Mouse (Mus musculus) layer of hippocampus, postnatal 36 days (tissue): ENCODE data around the gene Fbxo8. TPM values are rescaled to one million over a fixed set of nuclear protein-coding genes. Genes with fewer than 3 reads are reported as not detected.

Source experiments
- DNase-seq, 2 experiments: peaks; one replicate each; pipeline ENCODE4 v3.0.0; 2022
- total RNA-seq, 2 experiments: library from RNA; stranded (reverse); gene quantifications; 2 replicates each; pipeline ENCODE4 v1.2.3; 2021

Gene Fbxo8
- 10 to 100 TPM; 29.2 to 29.7 TPM for total RNA-seq

DNA sequence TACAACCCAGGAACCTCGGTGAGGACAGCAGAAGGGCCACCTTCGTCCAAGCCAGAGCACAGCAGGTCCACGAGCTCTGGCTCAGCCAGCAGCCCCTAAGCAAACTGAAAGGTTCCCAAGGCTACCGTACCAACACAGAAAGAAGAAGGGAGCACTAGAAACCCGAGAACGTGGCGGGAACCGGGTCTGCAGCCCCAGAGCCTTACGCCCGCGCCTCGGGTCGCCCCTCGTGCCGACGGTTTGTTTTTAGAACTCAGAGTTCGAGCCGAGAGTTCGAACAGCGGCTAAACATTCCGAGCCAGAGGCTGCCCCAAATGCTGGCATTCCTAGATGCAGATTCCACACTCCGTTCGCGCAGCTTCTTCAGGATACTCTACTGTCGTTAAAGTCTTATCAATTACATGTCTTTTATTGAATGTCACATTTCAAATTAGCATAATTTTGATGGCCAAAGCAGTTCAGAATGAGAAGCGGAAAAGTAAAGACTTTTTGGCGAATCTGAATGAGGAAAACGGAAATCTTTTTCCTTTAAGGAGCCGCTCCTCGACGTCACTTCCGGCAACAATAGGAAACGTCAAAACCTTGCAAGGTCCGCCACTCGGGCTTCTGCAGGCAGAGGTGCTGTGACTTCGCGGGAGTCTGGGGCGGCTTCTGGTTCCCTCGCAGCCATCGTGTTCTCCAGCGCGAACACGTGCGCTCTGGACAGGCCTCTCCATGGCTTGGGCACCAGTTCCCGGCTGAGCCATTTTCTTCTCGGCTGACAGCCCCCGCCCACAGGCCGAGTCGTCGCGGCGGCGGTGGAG lies at the start of gene Fbxo8, which contains the start of gene Cep44:
Fbxo8 (plus strand) TSS at position 533 of the 803 bp plus-strand sequence.
Cep44 (minus strand) TSS at position 490 of the 803 bp plus-strand sequence.
- DNase-seq: peak; percentile 80

GRCm38 (mm10) chr8:56501911-56502310 lies 49.0 kb upstream of the Fbxo8 start:
- DNase-seq: no peak

GRCm38 (mm10) chr8:56508318-56508951 lies 42.5 kb upstream of the Fbxo8 start:
- no peak for DNase-seq

DNA sequence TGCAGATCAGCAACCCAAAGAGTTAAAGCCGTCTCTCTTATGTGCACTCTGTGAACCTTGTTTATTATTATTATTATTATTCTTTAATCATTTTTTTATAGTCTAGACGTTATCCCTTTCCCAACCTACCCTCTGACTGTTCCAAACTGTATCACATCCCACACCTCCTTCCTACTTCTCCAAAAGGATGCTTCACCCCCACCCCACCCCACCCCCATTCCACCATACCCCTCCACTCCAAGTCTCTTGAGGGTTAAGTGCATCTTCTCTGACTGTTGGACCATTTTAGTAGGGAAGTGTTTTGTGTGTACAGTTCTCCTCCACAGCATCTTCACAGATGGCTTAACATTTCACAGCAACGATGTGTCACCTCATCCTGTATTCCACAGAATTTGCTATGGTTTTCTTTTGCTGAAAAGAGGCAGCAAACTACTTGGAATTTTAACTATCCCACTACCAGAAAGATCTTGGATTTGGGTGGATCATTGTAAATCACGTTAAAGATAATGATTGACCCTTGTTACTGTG lies 41.9 kb upstream of the Fbxo8 start:
- no peak for DNase-seq

DNA sequence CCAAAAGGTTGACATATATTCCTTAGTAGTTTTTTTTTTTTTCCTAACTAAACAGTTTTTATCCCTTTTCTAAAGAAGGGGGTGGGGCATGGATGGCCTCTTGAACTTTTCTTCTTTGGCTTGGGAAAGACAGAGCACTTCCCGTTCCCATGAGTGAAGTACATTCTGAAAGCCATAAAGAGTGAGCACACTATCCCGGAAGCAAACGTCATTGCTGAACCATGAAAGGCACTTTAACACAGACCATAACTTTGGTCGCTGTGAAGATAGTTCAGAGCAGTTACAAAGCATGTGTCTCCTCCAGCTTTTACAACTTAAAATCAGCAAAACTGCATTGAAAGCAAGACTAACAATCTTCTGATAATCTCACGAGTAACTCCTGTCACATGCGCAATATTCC lies 32.0 kb upstream of the Fbxo8 start:
- no peak for DNase-seq

- DNase-seq: no peak
Observed at GRCm38 (mm10) chr8:56520249-56520648, 30.6 kb upstream of the Fbxo8 start.

- DNase-seq: no peak
Observed at GRCm38 (mm10) chr8:56521051-56521450, 29.8 kb upstream of the Fbxo8 start.

- no peak for DNase-seq
Observed at GRCm38 (mm10) chr8:56528869-56529268, 22.0 kb upstream of the Fbxo8 start.

GRCm38 (mm10) chr8:56530359-56530758 lies 20.5 kb upstream of the Fbxo8 start:
- DNase-seq: peak; percentile 32 to 43

- no peak for DNase-seq
Observed at GRCm38 (mm10) chr8:56540706-56541105, 10.2 kb upstream of the Fbxo8 start.

DNA sequence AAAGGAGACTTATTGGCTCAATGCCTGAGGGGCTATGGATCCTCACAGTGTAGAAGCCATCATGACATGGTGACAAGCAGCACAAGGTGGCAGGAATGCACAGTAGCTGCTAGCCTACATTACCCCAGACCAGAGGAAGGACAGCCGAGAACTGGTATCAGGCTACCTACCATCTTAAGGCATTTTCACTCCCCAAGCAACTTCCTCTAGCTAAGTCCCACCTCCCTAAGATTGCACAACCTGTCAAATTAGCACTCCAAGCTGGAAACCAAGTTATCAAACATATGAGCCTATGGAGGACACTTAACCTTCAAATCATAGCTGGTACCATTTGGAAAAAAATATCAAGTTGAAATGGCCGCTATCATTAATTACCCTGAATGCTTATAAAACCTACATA lies 3.0 kb upstream of the Fbxo8 start:
- no peak for DNase-seq

GRCm38 (mm10) chr8:56551361-56551852 lies 517 bp downstream of the Fbxo8 start:
- peak; percentile 84 to 85 for DNase-seq

DNA sequence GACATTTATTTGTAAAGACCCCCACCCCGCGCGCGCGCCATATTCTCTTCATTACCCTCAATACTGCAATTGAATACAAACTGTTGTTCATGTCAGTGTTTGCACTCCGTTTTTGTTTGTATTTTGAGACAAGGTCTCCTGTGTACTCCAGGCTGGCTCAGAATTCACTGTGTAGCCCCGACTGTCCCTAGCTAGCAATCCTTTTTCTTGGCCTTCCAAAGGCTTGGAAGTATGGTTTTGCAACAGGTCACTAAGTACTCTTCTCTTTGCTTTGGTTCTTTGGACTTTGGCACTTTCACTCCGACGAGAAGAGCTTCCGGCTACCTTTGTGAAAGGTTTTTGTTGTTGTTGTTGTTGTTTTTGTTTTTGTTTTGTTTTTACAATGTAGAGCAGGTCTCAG lies 1.2 kb downstream of the Fbxo8 start:
- no peak for DNase-seq

GRCm38 (mm10) chr8:56552551-56553103 lies 1.7 kb downstream of the Fbxo8 start:
- DNase-seq: no peak

DNA sequence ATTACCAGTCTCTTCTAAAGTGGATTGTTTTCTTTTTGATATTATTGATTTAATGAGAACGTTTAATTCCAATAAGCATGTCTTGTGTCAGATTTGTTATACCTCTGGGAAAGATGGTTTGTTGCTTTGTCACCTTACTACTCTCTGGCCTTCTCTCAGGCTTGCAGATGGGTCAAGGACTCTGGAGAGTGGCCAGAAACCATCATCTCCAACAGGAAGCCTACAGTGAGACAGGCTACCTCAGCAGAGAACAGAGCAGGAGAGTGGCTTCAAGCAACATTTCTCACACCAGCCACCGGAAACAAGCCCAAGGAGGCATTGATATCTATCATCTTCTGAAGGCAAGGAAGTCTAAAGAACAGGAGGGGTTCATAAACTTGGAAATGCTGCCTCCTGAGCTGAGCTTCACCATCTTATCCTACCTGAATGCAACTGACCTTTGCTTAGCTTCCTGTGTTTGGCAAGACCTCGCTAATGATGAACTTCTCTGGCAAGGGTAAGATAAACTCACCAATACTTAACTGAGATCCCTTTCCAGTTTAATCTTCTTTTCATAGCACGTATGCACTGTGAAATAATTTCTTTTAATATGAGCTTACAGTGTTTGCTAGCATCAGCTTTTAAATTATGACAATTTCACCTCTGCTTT lies 13.6 kb downstream of the Fbxo8 start:
- DNase-seq: no peak

DNA sequence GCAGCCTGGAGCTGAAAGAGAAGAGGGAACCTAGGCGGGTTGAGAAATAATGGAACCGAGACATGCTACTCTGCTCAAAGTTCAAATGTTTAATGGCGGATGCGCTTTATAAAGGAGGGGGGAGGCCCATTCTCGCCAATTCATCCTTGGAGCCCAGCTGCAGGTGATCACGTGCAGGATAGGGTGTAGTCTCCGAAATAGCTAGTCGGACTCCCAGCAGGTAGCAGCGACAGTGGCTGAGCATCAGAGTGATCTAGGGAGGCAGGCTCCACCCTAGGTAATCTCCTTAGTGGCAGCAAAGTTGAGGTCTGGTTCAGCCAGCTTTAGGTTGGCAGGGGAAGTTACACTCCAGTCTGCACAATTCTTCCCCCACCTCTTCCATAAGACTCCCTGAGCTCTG lies 16.0 kb downstream of the Fbxo8 start:
- DNase-seq: no peak

DNA sequence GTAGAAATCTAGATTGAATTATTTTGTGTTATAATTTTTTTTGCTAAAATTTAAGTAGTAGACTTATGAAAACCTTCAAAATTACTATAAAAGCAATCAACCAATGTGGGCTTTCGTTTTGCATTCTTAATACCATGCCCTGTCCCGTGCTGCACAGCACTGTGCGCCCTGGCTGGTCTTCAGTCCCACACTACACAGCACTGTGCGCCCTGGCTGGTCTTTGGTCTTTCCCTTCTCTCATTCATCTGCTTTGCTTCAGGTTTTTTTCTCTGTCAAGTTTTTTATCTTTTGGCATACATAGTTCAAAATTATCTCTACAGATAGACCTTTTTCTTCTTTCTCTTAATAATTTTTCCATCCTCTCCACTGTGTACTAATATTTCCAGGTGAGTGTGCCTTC lies 30.0 kb downstream of the Fbxo8 start:
- DNase-seq: no peak

DNA sequence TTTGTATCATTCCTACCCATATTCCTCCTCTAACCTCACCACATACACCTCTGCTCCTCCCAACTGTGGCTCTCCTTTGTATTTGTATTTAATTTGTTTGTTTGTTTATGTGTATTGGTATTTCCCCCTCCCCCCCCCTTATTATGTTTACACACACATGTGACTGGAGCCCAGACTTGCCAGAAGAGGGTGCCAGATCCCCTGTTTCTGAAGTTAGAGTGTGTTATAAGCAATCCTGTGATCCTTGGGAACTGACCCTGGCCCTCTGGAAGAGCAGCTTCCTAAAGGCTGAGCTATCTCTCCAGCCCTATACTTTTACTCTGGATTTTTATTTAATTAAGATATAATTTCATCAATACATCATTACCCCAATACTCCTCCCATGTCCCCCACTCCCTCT lies 32.0 kb downstream of the Fbxo8 start:
- DNase-seq: no peak

DNA sequence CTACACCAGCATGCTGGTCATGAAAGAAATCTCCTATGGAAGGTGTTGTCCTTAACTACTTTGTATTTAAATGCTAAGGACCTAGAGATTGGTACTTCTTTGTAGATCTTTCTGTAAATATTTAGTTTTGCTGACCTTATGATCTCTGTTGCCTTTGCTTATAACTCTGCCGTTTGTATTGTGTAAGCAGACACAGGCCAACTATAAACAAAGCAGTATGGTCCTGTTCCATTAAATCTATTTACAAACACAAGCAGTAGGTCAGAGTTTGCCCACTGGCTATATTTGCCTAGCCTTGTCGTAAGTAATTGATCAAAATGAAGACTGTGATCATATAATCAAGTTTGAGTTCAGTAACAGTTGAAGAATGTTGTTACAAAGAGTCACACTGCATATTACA lies 38.1 kb downstream of the Fbxo8 start:
- DNase-seq: no peak

DNA sequence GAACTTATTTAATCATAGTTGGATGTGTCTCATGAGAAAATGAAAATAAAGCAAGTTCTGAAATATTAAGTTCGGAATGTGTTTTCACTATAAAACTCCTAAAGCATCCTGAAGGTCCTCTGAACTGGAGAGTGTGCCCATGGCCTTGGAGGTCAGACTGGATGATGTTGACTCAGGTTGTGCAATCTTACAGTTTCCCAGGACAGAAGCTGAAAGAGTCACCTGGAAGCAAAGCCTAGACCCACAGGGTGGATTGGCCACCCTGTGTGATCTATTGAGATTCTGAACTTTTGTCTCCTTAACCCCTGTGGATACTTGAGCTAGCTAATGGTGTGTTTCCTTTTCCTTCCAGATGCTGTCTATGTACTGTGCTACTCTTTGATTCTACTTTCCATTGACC lies 40.2 kb downstream of the Fbxo8 start:
- DNase-seq: no peak

- no peak for DNase-seq
Observed at GRCm38 (mm10) chr8:56591502-56591901, 40.6 kb downstream of the Fbxo8 start.

DNA sequence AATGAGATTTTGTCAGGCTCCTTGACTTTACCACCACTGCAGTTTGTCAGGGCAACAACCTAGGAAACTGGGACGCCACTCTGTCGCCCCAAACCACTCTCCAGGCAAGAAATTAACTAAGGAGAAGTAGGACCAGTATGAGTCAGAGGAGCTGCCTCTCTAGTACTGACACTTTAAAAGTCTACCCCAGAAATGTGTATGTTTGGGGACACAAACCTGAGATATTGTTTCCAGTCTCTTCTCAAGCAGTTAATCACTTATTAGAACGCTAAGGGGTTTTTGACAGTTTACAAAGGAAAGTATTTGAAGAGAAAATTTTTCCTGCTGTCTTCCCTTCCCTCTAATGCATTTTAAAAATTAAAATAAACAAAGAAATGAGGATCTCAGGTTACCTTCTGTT lies 55.6 kb downstream of the Fbxo8 start:
- no peak for DNase-seq

GRCm38 (mm10) chr8:56611736-56612135 lies 60.8 kb downstream of the Fbxo8 start:
- no peak for DNase-seq
